Mouse (Mus musculus): Measurements from ENCODE around the gene Phf12. TPM values are rescaled to one million over a fixed set of nuclear protein-coding genes. Genes with fewer than 3 reads are reported as not detected.
A peak's percentile ranks its signal among the peaks of the same experiment; 100 is the strongest.

The Phf12 gene
- polyA plus RNA-seq, 1 experiment = 58.2 TPM

DNA sequence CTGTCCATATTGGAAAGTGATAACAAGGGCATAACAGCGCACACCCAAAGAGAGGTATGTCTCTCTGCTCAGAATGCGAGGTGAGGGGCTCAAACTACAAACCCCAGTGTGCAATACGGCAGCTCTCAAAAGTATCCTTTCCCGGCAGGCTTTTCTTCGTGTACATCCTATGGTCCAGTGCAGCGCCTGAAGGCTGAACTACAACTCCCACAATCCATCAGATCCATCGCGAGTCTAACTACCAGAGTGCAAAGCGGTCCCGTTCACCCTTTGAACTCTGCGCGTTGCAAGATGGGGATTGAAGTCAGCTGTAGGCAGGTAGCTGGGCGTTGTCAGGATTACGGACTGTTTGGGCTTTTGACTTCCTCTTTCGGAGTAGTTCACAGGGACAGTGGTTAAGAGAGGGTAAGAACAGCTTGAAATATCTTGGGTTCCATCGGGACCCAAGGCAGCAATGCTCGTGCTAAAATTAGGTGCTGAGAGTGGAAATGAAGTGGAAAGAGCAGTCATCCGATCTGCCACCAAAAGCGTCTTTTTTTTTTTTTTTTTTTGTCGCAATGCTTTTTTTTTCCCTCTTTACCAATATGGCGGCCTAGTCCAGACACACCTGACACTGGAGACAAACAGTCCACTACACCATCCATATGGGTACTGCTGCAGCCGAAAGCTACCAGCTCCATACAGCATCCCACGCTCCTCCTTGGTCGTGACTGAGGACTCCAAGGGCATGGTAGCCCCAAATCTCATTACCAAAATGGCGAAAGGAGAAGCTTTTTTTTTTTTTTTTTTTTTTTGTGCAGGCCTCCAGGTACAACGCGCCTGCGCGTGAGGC is 729 bp upstream of the Phf12 start:
- Histone ChIP-seq H3K27me3 (ENCODE audit: control insufficient read depth, insufficient read depth, low read length, poor library complexity, severe bottlenecking) (no peaks in the 10 kb centered on the region), H3K4me1 (ENCODE audit: control insufficient read depth, insufficient read depth, low read length) (no peaks in the 10 kb centered on the region), H3K36me3 (ENCODE audit: control insufficient read depth, insufficient read depth, low read length, poor library complexity, severe bottlenecking) (0 out of 2 replicates have a peak, but pooled peaks cover 2% of the 10 kb centered on the region), H3K9me3 (replicated peaks; ENCODE audit: control insufficient read depth, insufficient read depth, low read length, poor library complexity, severe bottlenecking) (no peaks in the 10 kb centered on the region), H3K4me3 (ENCODE audit: low read depth, low read length) (peak overlapping the region; percentile 92), H3K27ac (ENCODE audit: insufficient read depth, low read length) (peak overlapping the region; percentile 86), H3K9ac (ENCODE audit: low read depth, poor library complexity, severe bottlenecking) (peak overlapping the region; percentile 68)
- TF ChIP-seq POLR2A (IDR thresholded peaks at IDR 0.05; ENCODE audit: insufficient read depth, low read length) (peak; percentile 16), CTCF (IDR thresholded peaks at IDR 0.05; ENCODE audit: low read depth, low read length) (no peak), EP300 (IDR thresholded peaks at IDR 0.05; ENCODE audit: insufficient read depth, low read depth, low read length) (no peak)

DNA sequence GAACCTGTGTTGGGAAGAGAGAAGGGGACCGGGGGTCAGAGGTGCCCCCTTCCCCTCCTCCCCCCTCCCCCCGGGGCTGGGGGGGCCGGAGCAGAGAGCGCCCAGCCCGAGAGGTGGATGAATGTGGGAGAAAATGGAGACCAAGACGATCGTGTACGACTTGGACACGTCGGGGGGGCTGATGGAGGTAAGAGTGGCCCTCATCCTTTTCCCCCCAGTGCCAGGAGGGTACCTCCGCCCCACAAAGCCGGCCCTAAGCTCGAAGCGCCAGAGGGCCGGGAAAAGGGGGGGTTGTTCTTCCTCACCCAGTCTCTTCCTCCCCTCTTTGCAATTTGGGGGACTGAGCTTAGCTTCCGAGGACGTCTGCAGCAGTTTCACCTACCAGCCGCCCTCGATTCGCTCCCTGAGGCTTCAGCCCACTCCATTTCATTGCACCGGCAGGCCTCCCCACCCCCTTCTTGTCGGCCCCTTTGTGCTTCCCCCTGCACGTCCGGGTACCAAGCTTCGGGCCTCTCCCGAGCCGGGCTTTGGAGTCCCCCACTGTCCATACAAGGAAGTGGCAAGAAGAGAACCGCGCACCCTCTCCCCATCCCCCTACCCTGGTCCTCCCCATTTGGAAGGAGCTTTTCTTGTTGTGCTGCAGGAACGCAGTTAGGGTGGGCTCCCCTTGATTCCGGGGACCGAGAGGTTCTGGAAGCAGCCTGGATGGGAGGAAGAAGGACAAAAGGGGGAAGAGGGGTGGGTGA is 810 bp downstream of the Phf12 start:
- Histone ChIP-seq H3K9me3 (replicated peaks; ENCODE audit: control insufficient read depth, insufficient read depth, low read length, poor library complexity, severe bottlenecking) (no peaks in the 10 kb centered on the region), H3K4me1 (ENCODE audit: control insufficient read depth, insufficient read depth, low read length) (no peaks in the 10 kb centered on the region), H3K27me3 (ENCODE audit: control insufficient read depth, insufficient read depth, low read length, poor library complexity, severe bottlenecking) (no peaks in the 10 kb centered on the region), H3K4me3 (ENCODE audit: low read depth, low read length) (peak overlapping the region; percentile 93), H3K36me3 (ENCODE audit: control insufficient read depth, insufficient read depth, low read length, poor library complexity, severe bottlenecking) (peaks cover 12% of the 10 kb centered on the region), H3K27ac (ENCODE audit: insufficient read depth, low read length) (peak overlapping the region; percentile 51; the same call in 1 of the 2 replicates), H3K9ac (ENCODE audit: low read depth, poor library complexity, severe bottlenecking) (peak overlapping the region; percentile 100)
- TF ChIP-seq POLR2A (IDR thresholded peaks at IDR 0.05; ENCODE audit: insufficient read depth, low read length) (no peak), CTCF (IDR thresholded peaks at IDR 0.05; ENCODE audit: low read depth, low read length) (no peak), EP300 (IDR thresholded peaks at IDR 0.05; ENCODE audit: insufficient read depth, low read depth, low read length) (no peak)

DNA sequence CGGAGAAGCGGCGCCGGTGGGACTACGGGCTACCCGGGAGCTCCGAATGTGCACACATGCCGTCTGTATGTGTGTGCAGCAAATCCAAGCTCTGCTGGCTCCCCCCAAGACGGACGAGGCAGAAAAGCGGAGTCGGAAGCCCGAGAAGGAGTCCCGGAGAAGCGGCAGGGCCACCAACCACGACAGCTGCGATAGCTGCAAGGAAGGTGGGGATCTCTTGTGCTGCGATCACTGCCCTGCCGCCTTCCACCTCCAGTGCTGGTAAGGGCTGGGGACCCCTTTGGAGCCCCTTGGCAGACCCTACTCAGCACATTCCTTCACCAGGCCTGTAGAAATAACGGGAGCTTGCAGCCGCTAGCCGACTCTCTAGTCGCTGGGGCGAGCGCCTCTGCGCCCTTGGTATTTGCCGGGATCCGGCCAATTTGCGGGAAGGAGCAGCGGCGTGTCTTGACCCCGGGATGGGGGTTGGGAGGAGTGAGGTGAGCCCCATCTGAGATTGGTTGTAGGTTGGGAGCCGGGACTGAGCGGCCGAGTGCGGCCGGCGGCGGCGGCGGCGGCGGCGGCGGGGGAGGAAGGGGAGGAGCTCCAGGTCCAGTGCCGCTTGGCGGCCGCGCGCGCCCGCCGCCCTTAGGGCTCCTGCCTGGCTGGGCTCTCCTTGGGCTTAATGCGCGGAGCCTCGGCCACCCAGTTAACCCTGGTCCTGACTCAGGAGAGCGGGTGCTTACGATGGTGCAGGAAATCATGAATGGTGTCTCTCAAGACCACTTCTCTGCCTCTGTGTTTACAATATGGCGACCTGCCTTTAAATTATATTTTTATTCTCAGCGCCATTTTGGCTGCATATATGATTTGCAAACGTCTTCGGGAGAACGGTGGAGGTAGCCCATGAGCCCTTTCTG is 1.6 kb downstream of the Phf12 start:
- TF ChIP-seq EP300 (IDR thresholded peaks at IDR 0.05; ENCODE audit: insufficient read depth, low read depth, low read length) (no peak), POLR2A (IDR thresholded peaks at IDR 0.05; ENCODE audit: insufficient read depth, low read length) (no peak), CTCF (IDR thresholded peaks at IDR 0.05; ENCODE audit: low read depth, low read length) (no peak)
- Histone ChIP-seq H3K27me3 (ENCODE audit: control insufficient read depth, insufficient read depth, low read length, poor library complexity, severe bottlenecking) (no peaks in the 10 kb centered on the region), H3K4me1 (ENCODE audit: control insufficient read depth, insufficient read depth, low read length) (no peaks in the 10 kb centered on the region), H3K9me3 (replicated peaks; ENCODE audit: control insufficient read depth, insufficient read depth, low read length, poor library complexity, severe bottlenecking) (no peaks in the 10 kb centered on the region), H3K9ac (ENCODE audit: low read depth, poor library complexity, severe bottlenecking) (peak overlapping the region; percentile 100), H3K36me3 (ENCODE audit: control insufficient read depth, insufficient read depth, low read length, poor library complexity, severe bottlenecking) (peaks cover 20% of the 10 kb centered on the region), H3K27ac (ENCODE audit: insufficient read depth, low read length) (peak overlapping the region; percentile 95), H3K4me3 (ENCODE audit: low read depth, low read length) (peak overlapping the region; percentile 93)

DNA sequence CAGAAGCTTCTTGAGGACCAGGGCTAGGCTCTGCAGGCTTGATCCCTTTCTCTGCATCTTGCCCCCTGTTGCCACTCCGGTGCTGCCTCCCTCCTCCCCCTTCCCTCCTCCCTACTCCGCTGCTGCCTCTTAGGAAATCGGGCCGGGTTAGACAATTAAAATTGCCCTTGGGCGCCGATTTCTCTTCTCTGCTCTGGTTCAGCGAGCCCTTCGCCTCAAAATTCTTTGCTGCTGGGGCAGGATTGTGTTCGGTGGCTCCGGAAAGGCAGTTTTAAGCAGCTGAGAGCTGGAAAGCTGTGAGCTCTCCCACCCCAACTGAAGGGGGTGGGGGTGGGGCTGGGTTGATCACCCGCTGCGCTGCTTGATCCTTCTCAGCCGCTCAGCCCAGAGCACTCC is 2.3 kb downstream of the Phf12 start:
- H3K9me3 ChIP-seq (replicated peaks; ENCODE audit: control insufficient read depth, insufficient read depth, low read length, poor library complexity, severe bottlenecking) = no peaks in the 10 kb centered on the region
- peak overlapping the region; percentile 95 for H3K27ac ChIP-seq (ENCODE audit: insufficient read depth, low read length)
- H3K4me3 ChIP-seq (ENCODE audit: low read depth, low read length) = peak overlapping the region; percentile 93
- H3K4me1 ChIP-seq (ENCODE audit: control insufficient read depth, insufficient read depth, low read length) = no peaks in the 10 kb centered on the region
- TF ChIP-seq CTCF (IDR thresholded peaks at IDR 0.05; ENCODE audit: low read depth, low read length) (no peak), EP300 (IDR thresholded peaks at IDR 0.05; ENCODE audit: insufficient read depth, low read depth, low read length) (0 out of 2 replicates have a peak, but pooled peaks have one; percentile 23), POLR2A (IDR thresholded peaks at IDR 0.05; ENCODE audit: insufficient read depth, low read length) (no peak)
- no peaks in the 10 kb centered on the region for H3K27me3 ChIP-seq (ENCODE audit: control insufficient read depth, insufficient read depth, low read length, poor library complexity, severe bottlenecking)
- H3K9ac ChIP-seq (ENCODE audit: low read depth, poor library complexity, severe bottlenecking) = peak overlapping the region; percentile 100
- H3K36me3 ChIP-seq (ENCODE audit: control insufficient read depth, insufficient read depth, low read length, poor library complexity, severe bottlenecking) = peaks cover 26% of the 10 kb centered on the region

DNA sequence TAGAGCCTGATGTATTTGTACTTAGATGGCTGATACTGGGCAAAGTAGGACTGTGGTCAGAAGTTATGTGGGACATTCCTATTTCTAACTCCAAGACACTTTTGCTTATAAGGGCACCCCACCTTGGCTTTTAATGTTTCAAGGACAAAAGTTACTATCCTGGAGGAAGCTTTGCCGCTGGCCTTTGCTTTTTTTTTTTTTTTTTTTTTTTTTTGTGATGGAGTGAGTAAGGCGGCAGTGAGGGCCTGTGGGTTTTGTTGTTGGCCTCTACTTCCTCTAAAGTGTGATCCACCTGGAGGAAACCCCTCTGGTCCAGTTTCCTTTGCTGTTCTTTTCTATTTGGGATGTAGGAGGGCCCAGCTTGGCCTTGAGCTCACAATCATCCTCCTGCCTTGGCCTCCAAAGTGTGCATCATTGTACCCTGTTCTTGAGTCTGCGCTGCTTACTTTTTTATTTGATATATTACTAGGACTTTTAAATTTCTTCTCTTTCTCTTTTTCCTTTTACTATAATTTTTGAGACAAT is 3.0 kb downstream of the Phf12 start:
- H3K4me3 ChIP-seq (ENCODE audit: low read depth, low read length) = no peak overlapping the region
- TF ChIP-seq CTCF (IDR thresholded peaks at IDR 0.05; ENCODE audit: low read depth, low read length) (no peak), POLR2A (IDR thresholded peaks at IDR 0.05; ENCODE audit: insufficient read depth, low read length) (no peak), EP300 (IDR thresholded peaks at IDR 0.05; ENCODE audit: insufficient read depth, low read depth, low read length) (no peak)
- H3K27me3 ChIP-seq (ENCODE audit: control insufficient read depth, insufficient read depth, low read length, poor library complexity, severe bottlenecking) = no peaks in the 10 kb centered on the region
- no peaks in the 10 kb centered on the region for H3K4me1 ChIP-seq (ENCODE audit: control insufficient read depth, insufficient read depth, low read length)
- peak overlapping the region; percentile 100 for H3K9ac ChIP-seq (ENCODE audit: low read depth, poor library complexity, severe bottlenecking)
- H3K9me3 ChIP-seq (replicated peaks; ENCODE audit: control insufficient read depth, insufficient read depth, low read length, poor library complexity, severe bottlenecking) = no peaks in the 10 kb centered on the region
- H3K27ac ChIP-seq (ENCODE audit: insufficient read depth, low read length) = peak overlapping the region; percentile 95
- H3K36me3 ChIP-seq (ENCODE audit: control insufficient read depth, insufficient read depth, low read length, poor library complexity, severe bottlenecking) = peaks cover 28% of the 10 kb centered on the region
